Mouse (Mus musculus): ENCODE results near the gene Rnasel. TPM values are rescaled to one million over a fixed set of nuclear protein-coding genes. Genes with fewer than 3 reads are reported as not detected.

Gene Rnasel
- polyA plus RNA-seq, 1 experiment from 2014 or later, result 12.4 TPM

- Histone ChIP-seq H3K4me1 (no peaks in the 10 kb centered on the region), H3K4me3 (no peak overlapping the region), H3K9me3 (no peaks in the 10 kb centered on the region), H3K9ac (no peak overlapping the region), H3K36me3 (no peaks in the 10 kb centered on the region), H3K27ac (no peak overlapping the region), H3K27me3 (no peaks in the 10 kb centered on the region), H3K4me2 (replicated peaks) (no peak overlapping the region)
- no peak for ATAC-seq (ENCODE audit: low FRiP score, low read depth)
- 84% methylated on average over 10 of the region's 10 CpGs for WGBS
Observed at GRCm38 (mm10) chr1:153778205-153778604, 29.0 kb downstream of the Rnasel start.

GRCm38 (mm10) chr1:153783339-153783738 is 34.1 kb downstream of the Rnasel start:
- Histone ChIP-seq H3K27me3 (no peaks in the 10 kb centered on the region), H3K36me3 (no peaks in the 10 kb centered on the region), H3K4me1 (no peaks in the 10 kb centered on the region), H3K27ac (no peak overlapping the region), H3K4me2 (replicated peaks) (no peak overlapping the region), H3K4me3 (no peak overlapping the region), H3K9ac (no peak overlapping the region), H3K9me3 (no peaks in the 10 kb centered on the region)
- WGBS, result 28% methylated on average over 1 of the region's 1 CpGs
- no peak for ATAC-seq (ENCODE audit: low FRiP score, low read depth)

GRCm38 (mm10) chr1:153785608-153786007 is 36.4 kb downstream of the Rnasel start:
- Histone ChIP-seq H3K4me2 (replicated peaks) (no peak overlapping the region), H3K36me3 (no peaks in the 10 kb centered on the region), H3K27ac (no peak overlapping the region), H3K9ac (no peak overlapping the region), H3K4me1 (no peaks in the 10 kb centered on the region), H3K9me3 (no peaks in the 10 kb centered on the region), H3K4me3 (no peak overlapping the region), H3K27me3 (no peaks in the 10 kb centered on the region)
- WGBS, result 76% methylated on average over 4 of the region's 4 CpGs
- no peak for ATAC-seq (ENCODE audit: low FRiP score, low read depth)

GRCm38 (mm10) chr1:153790708-153791107 is 41.5 kb downstream of the Rnasel start:
- Histone ChIP-seq H3K4me2 (replicated peaks) (no peak overlapping the region), H3K4me1 (no peaks in the 10 kb centered on the region), H3K36me3 (no peaks in the 10 kb centered on the region), H3K4me3 (no peak overlapping the region), H3K9me3 (no peaks in the 10 kb centered on the region), H3K27ac (no peak overlapping the region), H3K9ac (no peak overlapping the region), H3K27me3 (no peaks in the 10 kb centered on the region)
- 64% methylated on average over 2 of the region's 2 CpGs for WGBS
- ATAC-seq (ENCODE audit: low FRiP score, low read depth), result no peak

GRCm38 (mm10) chr1:153794241-153794640 is 45.0 kb downstream of the Rnasel start:
- Histone ChIP-seq H3K27ac (no peak overlapping the region), H3K4me2 (replicated peaks) (no peak overlapping the region)

GRCm38 (mm10) chr1:153802691-153803090 is 53.5 kb downstream of the Rnasel start:
- Histone ChIP-seq H3K4me2 (replicated peaks) (no peak overlapping the region), H3K27ac (no peak overlapping the region), H3K36me3 (no peaks in the 10 kb centered on the region), H3K9me3 (no peaks in the 10 kb centered on the region), H3K4me1 (no peaks in the 10 kb centered on the region), H3K27me3 (no peaks in the 10 kb centered on the region), H3K4me3 (no peak overlapping the region), H3K9ac (no peak overlapping the region)
- no peak for ATAC-seq (ENCODE audit: low FRiP score, low read depth)
- WGBS, result 84% methylated on average over 7 of the region's 7 CpGs

More at GRCm38 (mm10) chr1:153794241-153794640, 45.0 kb downstream of the Rnasel start:
- 72% methylated on average over 3 of the region's 3 CpGs for WGBS
- no peak overlapping the region for H3K4me3 ChIP-seq
- ATAC-seq (ENCODE audit: low FRiP score, low read depth), result no peak
- H3K27me3 ChIP-seq, result no peaks in the 10 kb centered on the region
- no peaks in the 10 kb centered on the region for H3K9me3 ChIP-seq
- no peaks in the 10 kb centered on the region for H3K4me1 ChIP-seq
- H3K9ac ChIP-seq, result no peak overlapping the region
- no peaks in the 10 kb centered on the region for H3K36me3 ChIP-seq

GRCm38 (mm10) chr1:153803530-153803929 is 54.3 kb downstream of the Rnasel start:
- Histone ChIP-seq H3K4me3 (no peak overlapping the region), H3K9ac (no peak overlapping the region), H3K4me1 (no peaks in the 10 kb centered on the region), H3K36me3 (no peaks in the 10 kb centered on the region), H3K4me2 (replicated peaks) (no peak overlapping the region), H3K9me3 (no peaks in the 10 kb centered on the region), H3K27ac (no peak overlapping the region), H3K27me3 (no peaks in the 10 kb centered on the region)
- no peak for ATAC-seq (ENCODE audit: low FRiP score, low read depth)
- 81% methylated on average over 8 of the region's 8 CpGs for WGBS

- H3K9me3 ChIP-seq, result no peaks in the 10 kb centered on the region
- H3K27ac ChIP-seq, result no peak overlapping the region
- no peaks in the 10 kb centered on the region for H3K4me1 ChIP-seq
- no peak overlapping the region for H3K9ac ChIP-seq
- WGBS, result 52% methylated on average over 13 of the region's 13 CpGs
- no peaks in the 10 kb centered on the region for H3K36me3 ChIP-seq
- no peak overlapping the region for H3K4me3 ChIP-seq
- no peaks in the 10 kb centered on the region for H3K27me3 ChIP-seq
- ATAC-seq (ENCODE audit: low FRiP score, low read depth), result no peak
- H3K4me2 ChIP-seq (replicated peaks), result no peak overlapping the region
Observed at GRCm38 (mm10) chr1:153807390-153807993, 58.3 kb downstream of the Rnasel start.

Other genes starting within 250 kb of the Rnasel start
- 9.5 and 9.9 TPM in 2 replicates for gene Npl, start 199.4 kb upstream of the Rnasel start, polyA plus RNA-seq (2015; fragmentation: Nextera tagmentation; extraction: Ambion mirVana)
- gene Rgs8, start 96.4 kb upstream of the Rnasel start, polyA plus RNA-seq (2015; fragmentation: Nextera tagmentation; extraction: Ambion mirVana), result 1.8 TPM in 2 replicates
- gene Rgs16, start 9.1 kb upstream of the Rnasel start, polyA plus RNA-seq (2015; fragmentation: Nextera tagmentation; extraction: Ambion mirVana), result 22.6 and 23.7 TPM in 2 replicates
- gene Rgsl1, start 94.7 kb downstream of the Rnasel start, polyA plus RNA-seq (2015; fragmentation: Nextera tagmentation; extraction: Ambion mirVana), result 0.09 TPM in 1 of 2 replicates, not detected in the other
- gene Teddm1b, start 124.9 kb downstream of the Rnasel start, polyA plus RNA-seq (2015; fragmentation: Nextera tagmentation; extraction: Ambion mirVana), result 0.11 and 0.24 TPM in 2 replicates
- 0.14 TPM in 1 of 2 replicates, not detected in the other for gene Teddm1a, start 142.3 kb downstream of the Rnasel start, polyA plus RNA-seq (2015; fragmentation: Nextera tagmentation; extraction: Ambion mirVana)
- 106 and 107 TPM in 2 replicates for gene Glul, start 150.5 kb downstream of the Rnasel start, polyA plus RNA-seq (2015; fragmentation: Nextera tagmentation; extraction: Ambion mirVana)
- gene Teddm2, start 150.8 kb downstream of the Rnasel start, polyA plus RNA-seq (2015; fragmentation: Nextera tagmentation; extraction: Ambion mirVana), result 0.46 and 0.55 TPM in 2 replicates